Mouse (Mus musculus): Measurements from ENCODE around the gene Omg. TPM values are rescaled to one million over a fixed set of nuclear protein-coding genes. Genes with fewer than 3 reads are reported as not detected.

Omg gene
- polyA plus RNA-seq, 1 experiment from 2014 or later = 0.31 TPM

DNA sequence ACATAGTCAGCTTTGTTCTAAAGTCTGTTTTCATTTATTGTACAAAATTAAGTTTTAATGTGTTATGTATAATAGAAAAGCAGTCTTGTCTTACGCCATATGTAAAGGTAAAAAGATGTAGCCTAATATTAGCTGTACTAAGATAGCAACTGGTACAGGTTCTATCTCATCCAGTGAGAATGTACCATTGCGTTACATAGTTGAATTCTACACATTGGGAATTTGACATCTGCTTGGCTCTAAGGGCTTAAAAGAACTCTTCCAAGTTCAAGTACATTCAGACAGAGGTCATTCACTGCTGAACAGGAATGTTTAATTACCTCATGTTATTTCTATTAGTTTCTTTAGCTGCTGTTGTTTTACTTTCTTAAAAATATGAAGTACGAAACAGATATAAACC, 22.7 kb upstream of the Omg start:
- H3K27me3 ChIP-seq (ENCODE audit: control insufficient read depth, insufficient read depth, low read length) = no peaks in the 10 kb centered on the region
- WGBS = 75% methylated on average over 3 of the region's 3 CpGs
- no peak overlapping the region for H3K9ac ChIP-seq (ENCODE audit: low read length)
- H3K4me1 ChIP-seq (ENCODE audit: control insufficient read depth in 2 of 2, insufficient read depth in 2 of 2, low read length in 2 of 2) = peaks cover 6 to 10% of the 10 kb centered on the region in 2 experiments; a peak in 3 of 4 replicates
- no peak overlapping the region for H3K4me3 ChIP-seq (ENCODE audit: control insufficient read depth in 1 of 2, insufficient read depth in 1 of 2, low read depth in 1 of 2, low read length in 2 of 2)
- H3K36me3 ChIP-seq (ENCODE audit: control insufficient read depth, insufficient read depth, low read length) = peaks cover 19% of the 10 kb centered on the region
- no peak for ATAC-seq (ENCODE audit: insufficient number of reproducible peaks, insufficient read depth, low FRiP score, low read depth)
- no peaks in the 10 kb centered on the region for H3K9me3 ChIP-seq (ENCODE audit: control insufficient read depth, low read length)
- no peak overlapping the region for H3K4me2 ChIP-seq (ENCODE audit: low read length)
- no peak overlapping the region for H3K27ac ChIP-seq (replicated peaks in 1 of 2; ENCODE audit: control insufficient read depth in 1 of 2, insufficient read depth in 1 of 2, low read depth in 2 of 2, low read length in 2 of 2)

DNA sequence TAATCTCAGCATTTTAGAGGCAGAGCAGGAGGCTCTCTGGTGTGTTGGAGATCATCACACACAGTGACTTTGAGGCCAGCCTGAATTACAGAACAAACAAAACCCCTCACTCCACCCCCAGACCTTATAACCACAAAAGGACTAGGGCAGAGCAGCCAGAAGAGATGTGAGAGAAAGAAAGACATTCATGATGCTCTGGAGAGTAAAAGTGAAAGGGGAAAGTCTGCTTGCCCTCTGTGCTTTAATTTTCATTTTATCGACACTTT, 20.4 kb upstream of the Omg start:
- H3K4me3 ChIP-seq (ENCODE audit: control insufficient read depth in 1 of 2, insufficient read depth in 1 of 2, low read depth in 1 of 2, low read length in 2 of 2) = no peak overlapping the region
- H3K9ac ChIP-seq (ENCODE audit: low read length) = no peak overlapping the region
- ATAC-seq (ENCODE audit: insufficient number of reproducible peaks, insufficient read depth, low FRiP score, low read depth) = no peak
- H3K27me3 ChIP-seq (ENCODE audit: control insufficient read depth, insufficient read depth, low read length) = no peaks in the 10 kb centered on the region
- H3K9me3 ChIP-seq (ENCODE audit: control insufficient read depth, low read length) = no peaks in the 10 kb centered on the region
- H3K36me3 ChIP-seq (ENCODE audit: control insufficient read depth, insufficient read depth, low read length) = peaks cover 10% of the 10 kb centered on the region
- no peak overlapping the region for H3K27ac ChIP-seq (replicated peaks in 1 of 2; ENCODE audit: control insufficient read depth in 1 of 2, insufficient read depth in 1 of 2, low read depth in 2 of 2, low read length in 2 of 2)
- no peak overlapping the region for H3K4me2 ChIP-seq (ENCODE audit: low read length)
- WGBS = 90% methylated on average over 1 of the region's 1 CpGs
- peaks cover 6 to 10% of the 10 kb centered on the region in 2 experiments; a peak in 3 of 4 replicates for H3K4me1 ChIP-seq (ENCODE audit: control insufficient read depth in 2 of 2, insufficient read depth in 2 of 2, low read length in 2 of 2)

DNA sequence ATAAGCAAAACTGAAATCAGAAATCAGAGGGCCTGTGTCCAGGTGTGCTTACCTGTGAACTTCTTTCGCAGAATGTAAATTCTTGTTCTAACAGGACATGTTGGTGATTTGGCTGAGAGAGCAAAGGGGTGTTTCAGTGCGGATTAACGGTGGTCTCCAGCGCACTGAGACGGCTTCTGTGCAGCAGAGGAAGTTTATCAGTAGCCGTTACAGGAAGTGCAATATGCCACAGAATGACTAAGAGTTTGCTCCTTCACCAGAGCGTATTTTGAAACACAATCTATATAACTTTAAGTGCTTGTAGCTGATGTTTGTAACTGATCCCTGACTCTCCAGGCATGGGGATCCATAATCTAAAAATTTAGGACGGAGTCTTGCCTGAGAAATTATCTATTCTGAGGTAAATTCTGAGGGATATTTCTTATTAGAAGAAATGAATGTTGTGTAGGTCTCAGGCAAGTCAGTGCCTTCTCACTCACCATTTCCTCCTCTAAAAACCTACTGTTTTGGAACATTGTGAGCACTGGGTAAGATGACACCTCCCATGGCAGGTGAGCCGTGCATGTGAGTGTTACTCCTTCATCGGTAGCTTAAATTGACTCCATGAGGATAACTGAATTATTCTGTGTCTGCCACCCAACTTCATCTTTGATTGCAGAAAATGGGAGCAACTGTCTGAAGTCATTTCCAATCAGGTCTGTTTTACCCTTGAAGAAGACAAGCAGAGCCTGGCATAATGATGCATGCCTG, 19.9 kb upstream of the Omg start, which contains the start of gene Evi2b:
Gene Evi2b, minus strand, starts transcription at position 203 of the 750 bp plus-strand sequence.
- Histone ChIP-seq H3K4me1 (ENCODE audit: control insufficient read depth in 2 of 2, insufficient read depth in 2 of 2, low read length in 2 of 2) (peaks cover 6 to 10% of the 10 kb centered on the region in 2 experiments; a peak in 3 of 4 replicates), H3K27ac (replicated peaks in 1 of 2; ENCODE audit: control insufficient read depth in 1 of 2, insufficient read depth in 1 of 2, low read depth in 2 of 2, low read length in 2 of 2) (no peak within 1 kb of the TSS), H3K9ac (ENCODE audit: low read length) (no peak within 1 kb of the TSS), H3K4me3 (ENCODE audit: control insufficient read depth in 1 of 2, insufficient read depth in 1 of 2, low read depth in 1 of 2, low read length in 2 of 2) (no peak within 1 kb of the TSS), H3K9me3 (ENCODE audit: control insufficient read depth, low read length) (no peaks in the 10 kb centered on the region), H3K4me2 (ENCODE audit: low read length) (no peak within 1 kb of the TSS), H3K27me3 (ENCODE audit: control insufficient read depth, insufficient read depth, low read length) (no peaks in the 10 kb centered on the region), H3K36me3 (ENCODE audit: control insufficient read depth, insufficient read depth, low read length) (peaks cover 8% of the 10 kb centered on the region; the same call in 1 of the 2 replicates)
- 69% methylated on average over 10 of the region's 10 CpGs for WGBS
- ATAC-seq (ENCODE audit: insufficient number of reproducible peaks, insufficient read depth, low FRiP score, low read depth) = no peak

DNA sequence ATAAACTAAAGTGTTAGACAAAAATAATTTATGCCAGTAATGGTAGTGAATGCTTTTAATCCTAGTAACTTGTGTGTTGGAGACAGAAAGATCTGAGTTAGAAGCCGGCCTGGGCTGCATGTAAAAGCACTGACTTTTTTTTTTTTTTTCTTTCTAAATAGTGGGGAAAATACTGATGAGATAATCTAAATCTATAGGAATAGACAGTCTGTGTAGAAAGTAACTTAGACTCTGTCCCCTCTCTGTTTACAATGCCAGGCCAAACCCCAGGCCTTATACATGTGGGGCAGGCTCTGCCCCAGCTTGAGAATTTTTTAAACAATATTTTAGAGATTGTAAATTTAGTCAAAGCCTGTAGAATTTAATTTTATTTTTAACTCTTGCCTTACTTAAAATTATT, 19.1 kb upstream of the Omg start:
- peaks cover 3% of the 10 kb centered on the region; the same call in 1 of the 2 replicates for H3K36me3 ChIP-seq (ENCODE audit: control insufficient read depth, insufficient read depth, low read length)
- no peaks in the 10 kb centered on the region for H3K27me3 ChIP-seq (ENCODE audit: control insufficient read depth, insufficient read depth, low read length)
- no peak overlapping the region for H3K9ac ChIP-seq (ENCODE audit: low read length)
- peaks cover 6 to 10% of the 10 kb centered on the region in 2 experiments; a peak in 3 of 4 replicates for H3K4me1 ChIP-seq (ENCODE audit: control insufficient read depth in 2 of 2, insufficient read depth in 2 of 2, low read length in 2 of 2)
- no peak for ATAC-seq (ENCODE audit: insufficient number of reproducible peaks, insufficient read depth, low FRiP score, low read depth)
- H3K9me3 ChIP-seq (ENCODE audit: control insufficient read depth, low read length) = no peaks in the 10 kb centered on the region
- 84% methylated on average over 1 of the region's 1 CpGs for WGBS
- H3K4me3 ChIP-seq (ENCODE audit: control insufficient read depth in 1 of 2, insufficient read depth in 1 of 2, low read depth in 1 of 2, low read length in 2 of 2) = no peak overlapping the region
- H3K4me2 ChIP-seq (ENCODE audit: low read length) = no peak overlapping the region
- H3K27ac ChIP-seq (replicated peaks in 1 of 2; ENCODE audit: control insufficient read depth in 1 of 2, insufficient read depth in 1 of 2, low read depth in 2 of 2, low read length in 2 of 2) = no peak overlapping the region

DNA sequence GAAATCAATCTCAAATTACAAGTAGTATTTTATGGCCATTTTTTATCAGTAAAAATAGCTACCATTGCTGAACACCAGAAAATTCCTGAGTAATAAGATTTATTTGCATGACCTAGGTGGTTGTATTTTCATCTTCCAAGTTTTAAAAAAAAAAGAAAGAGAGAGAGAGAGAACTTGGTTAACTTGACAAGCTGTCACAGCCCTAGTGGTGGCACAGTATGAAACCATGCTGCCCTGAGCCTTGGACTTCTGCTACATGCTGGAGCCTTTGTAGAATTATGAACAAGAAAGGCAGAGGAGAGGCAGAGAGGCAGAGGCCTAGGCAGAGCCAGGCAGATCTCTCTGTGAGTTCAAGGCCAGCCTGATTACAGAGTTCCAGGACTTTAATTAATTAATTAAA, 18.0 kb upstream of the Omg start:
- no peak overlapping the region for H3K9ac ChIP-seq (ENCODE audit: low read length)
- H3K9me3 ChIP-seq (ENCODE audit: control insufficient read depth, low read length) = no peaks in the 10 kb centered on the region
- H3K4me2 ChIP-seq (ENCODE audit: low read length) = no peak overlapping the region
- H3K4me1 ChIP-seq (ENCODE audit: control insufficient read depth in 2 of 2, insufficient read depth in 2 of 2, low read length in 2 of 2) = peaks cover under 1 to 4% of the 10 kb centered on the region in 2 experiments; a peak in 3 of 4 replicates
- no peak overlapping the region for H3K27ac ChIP-seq (replicated peaks in 1 of 2; ENCODE audit: control insufficient read depth in 1 of 2, insufficient read depth in 1 of 2, low read depth in 2 of 2, low read length in 2 of 2)
- ATAC-seq (ENCODE audit: insufficient number of reproducible peaks, insufficient read depth, low FRiP score, low read depth) = no peak
- no peak overlapping the region for H3K4me3 ChIP-seq (ENCODE audit: control insufficient read depth in 1 of 2, insufficient read depth in 1 of 2, low read depth in 1 of 2, low read length in 2 of 2)
- H3K27me3 ChIP-seq (ENCODE audit: control insufficient read depth, insufficient read depth, low read length) = no peaks in the 10 kb centered on the region
- 0 out of 2 replicates have a peak, but pooled peaks cover 3% of the 10 kb centered on the region for H3K36me3 ChIP-seq (ENCODE audit: control insufficient read depth, insufficient read depth, low read length)

DNA sequence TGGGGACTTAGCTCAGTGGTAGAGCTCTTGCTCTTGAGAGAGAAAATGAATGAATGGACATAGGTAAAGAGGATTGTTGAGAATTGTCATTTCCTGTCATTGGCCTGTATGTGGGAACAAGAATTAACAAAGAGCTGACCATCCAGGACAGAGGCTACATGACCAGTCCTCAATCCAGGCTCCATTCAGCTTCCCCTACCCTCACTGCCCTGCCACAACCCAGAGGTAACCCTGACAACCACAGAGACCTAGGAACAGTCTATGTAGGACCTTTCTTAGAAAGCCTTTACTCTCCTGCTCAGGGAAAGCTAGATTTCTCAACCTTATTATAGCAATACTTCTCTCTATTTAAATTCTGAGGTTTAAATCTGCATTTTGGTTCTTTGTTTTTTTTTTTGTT, 16.9 kb upstream of the Omg start:
- no peak for ATAC-seq (ENCODE audit: insufficient number of reproducible peaks, insufficient read depth, low FRiP score, low read depth)
- H3K36me3 ChIP-seq (ENCODE audit: control insufficient read depth, insufficient read depth, low read length) = 0 out of 2 replicates have a peak, but pooled peaks cover 3% of the 10 kb centered on the region
- H3K27ac ChIP-seq (replicated peaks in 1 of 2; ENCODE audit: control insufficient read depth in 1 of 2, insufficient read depth in 1 of 2, low read depth in 2 of 2, low read length in 2 of 2) = no peak overlapping the region
- H3K4me2 ChIP-seq (ENCODE audit: low read length) = no peak overlapping the region
- no peaks in the 10 kb centered on the region for H3K9me3 ChIP-seq (ENCODE audit: control insufficient read depth, low read length)
- H3K27me3 ChIP-seq (ENCODE audit: control insufficient read depth, insufficient read depth, low read length) = no peaks in the 10 kb centered on the region
- no peaks in the 10 kb centered on the region; a peak in 1 of 4 replicates for H3K4me1 ChIP-seq (ENCODE audit: control insufficient read depth in 2 of 2, insufficient read depth in 2 of 2, low read length in 2 of 2)
- no peak overlapping the region for H3K4me3 ChIP-seq (ENCODE audit: control insufficient read depth in 1 of 2, insufficient read depth in 1 of 2, low read depth in 1 of 2, low read length in 2 of 2)
- H3K9ac ChIP-seq (ENCODE audit: low read length) = no peak overlapping the region

DNA sequence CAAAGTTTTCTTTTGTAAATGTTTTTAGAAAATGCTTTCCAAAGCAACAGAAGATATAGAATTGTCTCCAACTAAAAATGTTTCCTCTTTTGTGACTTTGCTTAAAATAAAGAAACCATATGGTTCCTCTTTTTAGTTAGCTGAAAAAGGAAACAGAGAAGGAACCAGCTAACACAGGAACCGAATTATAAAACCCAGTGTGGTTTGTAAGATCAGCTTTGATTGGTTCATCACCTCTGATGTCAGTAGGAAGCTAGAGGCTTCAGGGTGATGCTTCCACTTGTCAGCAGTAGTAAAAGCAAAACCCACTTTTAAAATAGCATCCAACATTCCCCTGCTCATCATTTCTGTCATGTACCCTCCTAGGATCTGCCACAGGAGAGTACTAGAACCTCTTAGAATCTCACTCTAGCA, 16.0 kb upstream of the Omg start:
- no peak for ATAC-seq (ENCODE audit: insufficient number of reproducible peaks, insufficient read depth, low FRiP score, low read depth)

DNA sequence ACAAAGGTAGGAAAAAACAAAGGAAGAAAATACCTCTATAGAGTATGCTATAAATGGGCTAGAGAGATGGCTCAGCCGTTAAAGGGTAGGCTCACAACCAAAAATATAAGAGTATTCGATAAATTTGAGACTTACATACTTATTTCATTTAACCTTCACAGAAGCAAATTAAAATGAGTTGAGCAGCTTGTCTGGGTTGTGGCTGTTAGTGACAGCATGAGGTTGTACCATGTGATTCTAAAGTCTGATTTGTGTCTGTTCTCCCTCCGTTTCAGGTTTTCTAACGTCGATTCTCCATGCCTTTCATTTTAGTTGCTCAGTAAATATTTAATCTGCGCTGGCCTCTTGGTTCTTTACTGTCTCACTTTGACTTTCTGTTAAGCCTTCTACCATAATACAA, 15.4 kb upstream of the Omg start:
- H3K9ac ChIP-seq (ENCODE audit: low read length) = no peak overlapping the region
- no peak overlapping the region for H3K4me2 ChIP-seq (ENCODE audit: low read length)
- H3K27me3 ChIP-seq (ENCODE audit: control insufficient read depth, insufficient read depth, low read length) = no peaks in the 10 kb centered on the region
- no peak overlapping the region for H3K27ac ChIP-seq (replicated peaks in 1 of 2; ENCODE audit: control insufficient read depth in 1 of 2, insufficient read depth in 1 of 2, low read depth in 2 of 2, low read length in 2 of 2)
- no peaks in the 10 kb centered on the region; a peak in 1 of 4 replicates for H3K4me1 ChIP-seq (ENCODE audit: control insufficient read depth in 2 of 2, insufficient read depth in 2 of 2, low read length in 2 of 2)
- no peak overlapping the region for H3K4me3 ChIP-seq (ENCODE audit: control insufficient read depth in 1 of 2, insufficient read depth in 1 of 2, low read depth in 1 of 2, low read length in 2 of 2)
- H3K9me3 ChIP-seq (ENCODE audit: control insufficient read depth, low read length) = no peaks in the 10 kb centered on the region
- WGBS = 91% methylated on average over 6 of the region's 6 CpGs
- no peak for ATAC-seq (ENCODE audit: insufficient number of reproducible peaks, insufficient read depth, low FRiP score, low read depth)
- H3K36me3 ChIP-seq (ENCODE audit: control insufficient read depth, insufficient read depth, low read length) = 0 out of 2 replicates have a peak, but pooled peaks cover 3% of the 10 kb centered on the region

More for the DNA sequence above, 16.0 kb upstream of the Omg start:
- 0 out of 2 replicates have a peak, but pooled peaks cover 3% of the 10 kb centered on the region for H3K36me3 ChIP-seq (ENCODE audit: control insufficient read depth, insufficient read depth, low read length)
- H3K4me2 ChIP-seq (ENCODE audit: low read length) = no peak overlapping the region
- no peaks in the 10 kb centered on the region; a peak in 1 of 4 replicates for H3K4me1 ChIP-seq (ENCODE audit: control insufficient read depth in 2 of 2, insufficient read depth in 2 of 2, low read length in 2 of 2)
- no peak overlapping the region for H3K27ac ChIP-seq (replicated peaks in 1 of 2; ENCODE audit: control insufficient read depth in 1 of 2, insufficient read depth in 1 of 2, low read depth in 2 of 2, low read length in 2 of 2)
- H3K9ac ChIP-seq (ENCODE audit: low read length) = no peak overlapping the region
- H3K4me3 ChIP-seq (ENCODE audit: control insufficient read depth in 1 of 2, insufficient read depth in 1 of 2, low read depth in 1 of 2, low read length in 2 of 2) = no peak overlapping the region
- no peaks in the 10 kb centered on the region for H3K27me3 ChIP-seq (ENCODE audit: control insufficient read depth, insufficient read depth, low read length)
- H3K9me3 ChIP-seq (ENCODE audit: control insufficient read depth, low read length) = no peaks in the 10 kb centered on the region
- WGBS = 71% methylated on average over 1 of the region's 1 CpGs

Data from heart, embryonic 14.5 days (tissue).